Comparison of ENCODE assay signal across 12 mouse cellular contexts in genomic region chr12:99039497-99040322, GRCm38 (mm10).
DNase-seq lines count a peak whose midpoint lies in the region; ATAC-seq and TF ChIP-seq lines count a peak whose summit lies in the region.
"Had no signal": no experiment of that assay in that cellular context is flagged by ENCODE, and none has a peak within 500 bp of the region (broad histone marks: within the 10 kb centered on the region; RNA-seq: fewer than 3 reads in every experiment).

No protein-coding gene starts in this region.

- H3K4me2 ChIP-seq in midbrain, embryonic 14.5 days (ENCODE audit: low read length) = no peak overlapping the region
- no peak overlapping the region for H3K4me2 ChIP-seq in forebrain, embryonic 15.5 days (replicated peaks)
- H3K4me2 ChIP-seq in hindbrain, postnatal 0 days (ENCODE audit: low read depth, low read length) = no peak overlapping the region
- H3K4me2 ChIP-seq: limb, embryonic 12.5 days had no signal

- TF ChIP-seq CTCF in hindbrain, postnatal 0 days (IDR thresholded peaks at IDR 0.05; ENCODE audit: low read depth) = no peak
- TF ChIP-seq CTCF in olfactory bulb, adult 2 months (IDR thresholded peaks at IDR 0.05; ENCODE audit: insufficient read depth, low read depth, low read length) = no peak
- no peak for TF ChIP-seq CTCF in left cerebral cortex, adult 2 months (IDR thresholded peaks at IDR 0.05)

- no peak overlapping the region for H3K9ac ChIP-seq in midbrain, embryonic 14.5 days (replicated peaks; ENCODE audit: low read length)
- H3K9ac ChIP-seq in forebrain, embryonic 15.5 days (replicated peaks) = no peak overlapping the region
- H3K9ac ChIP-seq in hindbrain, postnatal 0 days (replicated peaks; ENCODE audit: low read length) = no peak overlapping the region
- H3K9ac ChIP-seq: limb, embryonic 12.5 days had no signal

- no peak for TF ChIP-seq POLR2A in olfactory bulb, adult 2 months (IDR thresholded peaks at IDR 0.05; ENCODE audit: insufficient read depth, low read depth, low read length)

- H3K4me1 ChIP-seq in midbrain, embryonic 10.5 days = peaks cover 16% of the 10 kb centered on the region
- no peaks in the 10 kb centered on the region for H3K4me1 ChIP-seq in midbrain, embryonic 14.5 days (ENCODE audit: control insufficient read depth, insufficient read depth, low read length)
- H3K4me1 ChIP-seq in forebrain, embryonic 15.5 days = 0 out of 2 replicates have a peak, but pooled peaks cover 2% of the 10 kb centered on the region
- no peaks in the 10 kb centered on the region for H3K4me1 ChIP-seq in hindbrain, postnatal 0 days (ENCODE audit: insufficient read depth, low read length)
- peaks cover 10% of the 10 kb centered on the region for H3K4me1 ChIP-seq in olfactory bulb, adult 2 months (ENCODE audit: control insufficient read depth, insufficient read depth, low read length)
- H3K4me1 ChIP-seq: limb, embryonic 12.5 days had no signal

- 53% methylated on average over 9 of the region's 9 CpGs for WGBS in midbrain, embryonic 10.5 days
- WGBS in midbrain, embryonic 14.5 days = 26% methylated on average over 9 of the region's 9 CpGs
- WGBS in forebrain, embryonic 15.5 days = 35% methylated on average over 9 of the region's 9 CpGs
- 27% methylated on average over 9 of the region's 9 CpGs for WGBS in hindbrain, postnatal 0 days
- WGBS in olfactory bulb, adult 2 months = 54% methylated on average over 9 of the region's 9 CpGs

- intact Hi-C loops in left cerebral cortex, adult 2 months (cut with DNase I) = no loop called here

- 0 out of 2 replicates have a peak, but pooled peaks cover 5% of the 10 kb centered on the region for H3K9me3 ChIP-seq in midbrain, embryonic 10.5 days (replicated peaks)
- H3K9me3 ChIP-seq in midbrain, embryonic 14.5 days (ENCODE audit: control insufficient read depth, low read length) = no peaks in the 10 kb centered on the region
- no peaks in the 10 kb centered on the region for H3K9me3 ChIP-seq in forebrain, embryonic 15.5 days
- H3K9me3 ChIP-seq in hindbrain, postnatal 0 days (ENCODE audit: low read length) = no peaks in the 10 kb centered on the region
- H3K9me3 ChIP-seq: limb, embryonic 12.5 days had no signal

- peak overlapping the region; percentile 55 for H3K27ac ChIP-seq in midbrain, embryonic 10.5 days (replicated peaks)
- no peak overlapping the region for H3K27ac ChIP-seq in midbrain, embryonic 14.5 days (replicated peaks; ENCODE audit: low read depth, low read length)
- H3K27ac ChIP-seq in forebrain, embryonic 15.5 days (replicated peaks) = no peak overlapping the region
- H3K27ac ChIP-seq in hindbrain, postnatal 0 days = no peak overlapping the region
- H3K27ac ChIP-seq in olfactory bulb, adult 2 months (ENCODE audit: insufficient read depth, low read depth, low read length) = peak overlapping the region; percentile 24; the same call in 1 of the 2 replicates
- no peak overlapping the region for H3K27ac ChIP-seq in left cerebral cortex, adult 2 months
- H3K27ac ChIP-seq: kidney, postnatal 0 days; limb, embryonic 12.5 days had no signal

- peaks cover 85% of the 10 kb centered on the region for H3K27me3 ChIP-seq in midbrain, embryonic 10.5 days (ENCODE audit: low read depth, poor library complexity, severe bottlenecking)
- H3K27me3 ChIP-seq in midbrain, embryonic 14.5 days (ENCODE audit: control insufficient read depth, insufficient read depth, low read length) = peaks cover 4% of the 10 kb centered on the region; the same call in 1 of the 2 replicates
- H3K27me3 ChIP-seq in forebrain, embryonic 15.5 days = no peaks in the 10 kb centered on the region
- no peaks in the 10 kb centered on the region for H3K27me3 ChIP-seq in hindbrain, postnatal 0 days (ENCODE audit: insufficient read depth, low read length)
- H3K27me3 ChIP-seq: limb, embryonic 12.5 days had no signal

- ATAC-seq in midbrain, embryonic 14.5 days (ENCODE audit: low FRiP score, low TSS enrichment) = no peak
- 0 out of 2 replicates have a peak, but pooled peaks have one; percentile 48 for ATAC-seq in forebrain, embryonic 15.5 days (replicated peaks)
- peak; percentile 53 for ATAC-seq in hindbrain, postnatal 0 days
- ATAC-seq: CD4-positive, CD25-positive, alpha-beta regulatory T cell, adult 4 months had no signal

- peak; percentile 21 for DNase-seq in midbrain, embryonic 10.5 days (ENCODE audit: low spot score)
- DNase-seq in midbrain, embryonic 14.5 days = no peak
- DNase-seq in hindbrain, postnatal 0 days (ENCODE audit: low spot score) = peak; percentile 53
- DNase-seq in gastrocnemius, adult 18-20 months (ENCODE audit: low spot score) = no peak
- no peak for DNase-seq in left cerebral cortex, adult 2 months (ENCODE audit: extremely low spot score in 1 of 2, low spot score in 2 of 2)
- DNase-seq: cerebellum, adult 9-11 months; lung, postnatal 4 days had no signal

- no peak overlapping the region for H3K4me3 ChIP-seq in midbrain, embryonic 10.5 days
- no peak overlapping the region for H3K4me3 ChIP-seq in midbrain, embryonic 14.5 days (replicated peaks; ENCODE audit: low read depth, low read length)
- H3K4me3 ChIP-seq in forebrain, embryonic 15.5 days = no peak overlapping the region
- no peak overlapping the region for H3K4me3 ChIP-seq in hindbrain, postnatal 0 days (ENCODE audit: low read length)
- H3K4me3 ChIP-seq in olfactory bulb, adult 2 months (ENCODE audit: insufficient read depth, low read depth, low read length) = no peak overlapping the region
- H3K4me3 ChIP-seq in left cerebral cortex, adult 2 months = no peak overlapping the region
- H3K4me3 ChIP-seq: limb, embryonic 12.5 days had no signal

- H3K36me3 ChIP-seq in midbrain, embryonic 10.5 days = no peaks in the 10 kb centered on the region
- no peaks in the 10 kb centered on the region for H3K36me3 ChIP-seq in midbrain, embryonic 14.5 days (ENCODE audit: control insufficient read depth, insufficient read depth, low read length)
- no peaks in the 10 kb centered on the region for H3K36me3 ChIP-seq in forebrain, embryonic 15.5 days
- H3K36me3 ChIP-seq in hindbrain, postnatal 0 days (ENCODE audit: insufficient read depth, low read length) = no peaks in the 10 kb centered on the region
- H3K36me3 ChIP-seq: limb, embryonic 12.5 days had no signal

Comparison
In these comparisons a context has a peak if more than half of its experiments do, and no peak if none do; other contexts are left out.
1. DNase-seq: peak in midbrain, embryonic 10.5 days (single experiment) and hindbrain, postnatal 0 days (single experiment); none in midbrain, embryonic 14.5 days (single experiment), gastrocnemius, adult 18-20 months (single experiment) and left cerebral cortex, adult 2 months (0 of 2).
2. H3K27ac ChIP-seq: peak in midbrain, embryonic 10.5 days (single experiment) and olfactory bulb, adult 2 months (single experiment); none in midbrain, embryonic 14.5 days (single experiment), forebrain, embryonic 15.5 days (single experiment), hindbrain, postnatal 0 days (single experiment) and left cerebral cortex, adult 2 months (single experiment).